Mouse (Mus musculus) lung, postnatal 0 days (tissue): Measurements from ENCODE around the gene Wfdc10. TPM values are rescaled to one million over a fixed set of nuclear protein-coding genes. Genes with fewer than 3 reads are reported as not detected.
A peak's percentile ranks its signal among the peaks of the same experiment; 100 is the strongest.

ENCODE experiments used
- ATAC-seq: fragments of 200-750 bp; cut with Nextera tagmentation; 2 replicates; pipeline ENCODE4 v1.8.0; 2017; ENCODE audit warnings: moderate library complexity
- DNase-seq: peaks from one replicate; pipeline ENCODE4 v3.0.0-alpha.2; 2016; ENCODE audit warnings: low spot score
- H3K27ac ChIP-seq: fragments of 300-500 bp; sonication (generic); 2 replicates; pipeline ENCODE4 v1.5.1; 2014; ENCODE audit warnings: antibody characterized with exemption, mild to moderate bottlenecking, low read length, mixed read lengths
- H3K27me3 ChIP-seq: fragments of 300-500 bp; sonication (generic); replicated peaks from 2 replicates; pipeline ENCODE4 v1.6.1; 2014; ENCODE audit warnings: low read length, mixed read lengths; ENCODE audit not compliant: insufficient read depth
- H3K36me3 ChIP-seq: fragments of 300-500 bp; sonication (generic); 2 replicates; pipeline ENCODE4 v1.6.1; 2014; ENCODE audit warnings: low read length, mixed read lengths; ENCODE audit not compliant: insufficient read depth
- H3K4me1 ChIP-seq: fragments of 300-500 bp; sonication (generic); 2 replicates; pipeline ENCODE4 v1.6.1; 2014; ENCODE audit warnings: antibody characterized with exemption, low read depth, low read length, mixed read lengths; ENCODE audit not compliant: insufficient read depth
- H3K4me2 ChIP-seq: fragments of 300-500 bp; sonication (generic); replicated peaks from 2 replicates; pipeline ENCODE4 v1.6.1; 2014; ENCODE audit warnings: low read depth, mild to moderate bottlenecking, low read length, moderate library complexity, mixed read lengths
- H3K4me3 ChIP-seq: fragments of 300-500 bp; sonication (generic); 2 replicates; pipeline ENCODE4 v1.5.1; 2014; ENCODE audit warnings: low read depth, low read length
- H3K9ac ChIP-seq: fragments of 300-500 bp; sonication (generic); replicated peaks from 2 replicates; pipeline ENCODE4 v1.6.1; 2014; ENCODE audit warnings: low read depth, mild to moderate bottlenecking
- H3K9me3 ChIP-seq: fragments of 300-500 bp; sonication (generic); 2 replicates; pipeline ENCODE4 v1.6.1; 2016; ENCODE audit warnings: low read length, mixed read lengths
- CTCF ChIP-seq: IDR thresholded peaks from 2 replicates; pipeline ENCODE4 v1.5.1; 2016; ENCODE audit warnings: antibody characterized with exemption, mild to moderate bottlenecking
- EP300 ChIP-seq: IDR thresholded peaks from 2 replicates; pipeline ENCODE4 v1.6.1; 2016; ENCODE audit warnings: antibody characterized with exemption, mild to moderate bottlenecking, control low read depth
- WGBS: fragments of 180-500 bp; shearing (Covaris S2); extraction: QIAGEN DNeasy Blood & Tissue Kit; methylation state at CpG from one replicate; pipeline ENCODE4 v1.1.7; 2014; 5-methylcytosine and 5-hydroxymethylcytosine counted together
- polyA plus RNA-seq: library from polyadenylated mRNA; unstranded; fragments of >200 nt; fragmentation: Nextera tagmentation; extraction: Ambion mirVana; gene quantifications from 2 replicates; pipeline ENCODE4 v1.2.1, GENCODE M21; 2015

The Wfdc10 gene
- polyA plus RNA-seq, 1 experiment from 2014 or later, result 0.88 TPM

- H3K4me3 ChIP-seq, result no peak overlapping the region
- TF ChIP-seq EP300 (no peak), CTCF (no peak)
- WGBS, result 8% methylated on average over 1 of the region's 1 CpGs
- DNase-seq (no peak), ATAC-seq (no peak)
- H3K4me2 ChIP-seq, result no peak overlapping the region
- no peaks in the 10 kb centered on the region for H3K36me3 ChIP-seq
- no peaks in the 10 kb centered on the region for H3K4me1 ChIP-seq
- no peak overlapping the region for H3K27ac ChIP-seq
- H3K9me3 ChIP-seq, result no peaks in the 10 kb centered on the region
- H3K27me3 ChIP-seq, result no peaks in the 10 kb centered on the region
- H3K9ac ChIP-seq, result no peak overlapping the region
Observed at GRCm38 (mm10) chr2:164670938-164671337, 15.1 kb downstream of the Wfdc10 start.

- H3K27ac ChIP-seq, result no peak within 1 kb of the TSS
- 69% methylated on average over 7 of the region's 7 CpGs for whole genome bisulfite sequencing
- H3K4me1 ChIP-seq, result no peaks in the 10 kb centered on the region
- H3K36me3 ChIP-seq, result no peaks in the 10 kb centered on the region
- H3K4me2 ChIP-seq, result no peak within 1 kb of the TSS
- ATAC-seq (no peak), DNase-seq (no peak)
- no peak within 1 kb of the TSS for H3K4me3 ChIP-seq
- no peak within 1 kb of the TSS for H3K9ac ChIP-seq
- no peaks in the 10 kb centered on the region for H3K27me3 ChIP-seq
- H3K9me3 ChIP-seq, result no peaks in the 10 kb centered on the region
- TF ChIP-seq CTCF (no peak), EP300 (no peak)
Observed at GRCm38 (mm10) chr2:164673987-164674386, 18.1 kb downstream of the Wfdc10 start, which contains the start of gene Wfdc11. Gene Wfdc11 (minus strand): TSS chr2:164674087.

- 79% methylated on average over 7 of the region's 7 CpGs for WGBS
- Histone ChIP-seq H3K9me3 (no peaks in the 10 kb centered on the region), H3K27ac (no peak overlapping the region), H3K4me3 (no peak overlapping the region), H3K36me3 (no peaks in the 10 kb centered on the region), H3K27me3 (no peaks in the 10 kb centered on the region), H3K4me1 (0 out of 2 replicates have a peak, but pooled peaks cover 4% of the 10 kb centered on the region), H3K9ac (no peak overlapping the region), H3K4me2 (no peak overlapping the region)
- DNase-seq (no peak), ATAC-seq (no peak)
- no peak for TF ChIP-seq EP300
- peak; percentile 30; the same call in 1 of the 2 replicates for TF ChIP-seq CTCF
Observed at GRCm38 (mm10) chr2:164676103-164676502, 20.3 kb downstream of the Wfdc10 start.

- no peaks in the 10 kb centered on the region for H3K9me3 ChIP-seq
- DNase-seq, result no peak
- H3K9ac ChIP-seq, result no peak overlapping the region
- 63% methylated on average over 16 of the region's 16 CpGs for WGBS
- no peak for ATAC-seq
- no peaks in the 10 kb centered on the region for H3K36me3 ChIP-seq
- H3K4me2 ChIP-seq, result no peak overlapping the region
- no peak overlapping the region for H3K27ac ChIP-seq
- no peaks in the 10 kb centered on the region for H3K27me3 ChIP-seq
- H3K4me1 ChIP-seq, result 0 out of 2 replicates have a peak, but pooled peaks cover 4% of the 10 kb centered on the region
- TF ChIP-seq EP300 (no peak), CTCF (no peak)
- H3K4me3 ChIP-seq, result no peak overlapping the region
Observed at GRCm38 (mm10) chr2:164676916-164677685, 21.3 kb downstream of the Wfdc10 start.

GRCm38 (mm10) chr2:164678848-164679625, 23.2 kb downstream of the Wfdc10 start:
- 16% methylated on average over 19 of the region's 19 CpGs for WGBS
- no peak overlapping the region for H3K9ac ChIP-seq
- H3K4me2 ChIP-seq, result peak overlapping the region; percentile 48
- no peaks in the 10 kb centered on the region for H3K9me3 ChIP-seq
- H3K4me3 ChIP-seq, result no peak overlapping the region
- 0 out of 2 replicates have a peak, but pooled peaks cover 4% of the 10 kb centered on the region for H3K4me1 ChIP-seq
- H3K27me3 ChIP-seq, result no peaks in the 10 kb centered on the region
- H3K36me3 ChIP-seq, result no peaks in the 10 kb centered on the region
- ATAC-seq (peak; percentile 93), DNase-seq (peak; percentile 92)
- TF ChIP-seq CTCF (peak; percentile 86), EP300 (no peak)
- H3K27ac ChIP-seq, result no peak overlapping the region

- no peaks in the 10 kb centered on the region for H3K36me3 ChIP-seq
- 0 out of 2 replicates have a peak, but pooled peaks cover 4% of the 10 kb centered on the region for H3K4me1 ChIP-seq
- ATAC-seq (peak; percentile 47), DNase-seq (peak; percentile 63)
- H3K4me3 ChIP-seq, result no peak overlapping the region
- H3K9me3 ChIP-seq, result no peaks in the 10 kb centered on the region
- TF ChIP-seq CTCF (no peak), EP300 (no peak)
- no peak overlapping the region for H3K9ac ChIP-seq
- H3K27ac ChIP-seq, result no peak overlapping the region
- H3K27me3 ChIP-seq, result no peaks in the 10 kb centered on the region
- H3K4me2 ChIP-seq, result no peak overlapping the region
- 12% methylated on average over 3 of the region's 3 CpGs for WGBS
Observed at GRCm38 (mm10) chr2:164679906-164680305, 24.1 kb downstream of the Wfdc10 start.
